Mouse (Mus musculus): ENCODE measurements around the gene Pik3r5.

The Pik3r5 gene

DNA sequence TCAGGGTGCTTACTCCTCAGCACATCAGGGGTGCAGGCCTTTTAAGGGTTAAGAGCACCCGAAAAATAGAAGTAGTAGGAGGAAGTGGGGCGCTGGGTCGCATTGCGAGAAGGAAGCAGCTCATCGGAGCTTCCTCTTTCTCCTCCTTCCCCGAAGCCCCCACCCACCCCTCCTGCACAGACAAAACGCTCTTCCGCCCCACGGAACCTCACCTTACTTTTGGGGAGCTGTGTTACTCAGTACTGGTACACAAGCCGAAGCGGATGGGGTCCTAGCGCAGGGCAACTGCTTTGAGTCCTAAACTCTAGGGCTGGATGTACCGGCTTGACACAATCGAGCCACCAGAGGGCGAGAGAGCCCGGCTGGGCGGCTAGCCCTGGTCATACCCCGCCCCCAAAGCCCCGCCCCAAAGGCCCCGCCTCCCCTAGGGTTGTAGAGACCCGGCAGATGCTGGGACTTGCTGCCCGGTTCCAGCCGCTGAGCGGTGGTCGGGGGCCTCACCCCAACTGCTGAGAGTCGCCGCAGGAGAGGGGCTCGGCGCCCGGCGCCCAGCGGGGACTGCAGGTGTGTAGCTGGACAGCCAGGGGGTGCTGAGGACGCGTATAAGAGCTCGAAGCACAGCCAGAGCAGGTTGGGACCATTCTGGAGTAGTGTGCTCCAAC lies at the start of gene Pik3r5:
Gene Pik3r5, plus strand, starts transcription at position 423 of the 662 bp plus-strand sequence.
- peak; percentile 94 for DNase-seq

GRCm38 (mm10) chr11:68383519-68383918 lies 48.4 kb upstream of the Pik3r5 start:
- DNase-seq: no peak

- no peak for DNase-seq
Measured at GRCm38 (mm10) chr11:68384131-68384530, 47.8 kb upstream of the Pik3r5 start.

DNA sequence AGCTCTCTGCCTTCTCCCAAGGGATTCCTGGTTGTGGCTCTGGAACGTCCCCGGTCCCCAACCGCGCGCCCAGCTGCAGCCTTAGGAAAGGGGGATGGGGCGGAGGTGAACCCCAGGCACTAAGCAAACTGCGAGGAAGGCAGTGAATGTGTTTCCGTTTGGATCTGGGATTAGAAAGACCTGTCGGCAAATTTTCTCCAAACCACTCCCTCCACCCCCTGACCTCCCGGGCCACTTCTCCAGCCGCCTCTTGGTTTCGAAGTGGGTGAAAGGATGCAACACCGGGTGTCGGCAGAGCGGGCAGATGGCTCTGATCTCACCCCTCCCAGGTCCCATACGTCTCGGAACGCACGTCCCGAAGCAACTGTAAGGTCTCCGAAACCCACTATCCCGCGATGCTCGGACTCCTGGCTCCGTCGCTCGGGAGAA lies 47.3 kb upstream of the Pik3r5 start:
- peak; percentile 63 for DNase-seq

DNA sequence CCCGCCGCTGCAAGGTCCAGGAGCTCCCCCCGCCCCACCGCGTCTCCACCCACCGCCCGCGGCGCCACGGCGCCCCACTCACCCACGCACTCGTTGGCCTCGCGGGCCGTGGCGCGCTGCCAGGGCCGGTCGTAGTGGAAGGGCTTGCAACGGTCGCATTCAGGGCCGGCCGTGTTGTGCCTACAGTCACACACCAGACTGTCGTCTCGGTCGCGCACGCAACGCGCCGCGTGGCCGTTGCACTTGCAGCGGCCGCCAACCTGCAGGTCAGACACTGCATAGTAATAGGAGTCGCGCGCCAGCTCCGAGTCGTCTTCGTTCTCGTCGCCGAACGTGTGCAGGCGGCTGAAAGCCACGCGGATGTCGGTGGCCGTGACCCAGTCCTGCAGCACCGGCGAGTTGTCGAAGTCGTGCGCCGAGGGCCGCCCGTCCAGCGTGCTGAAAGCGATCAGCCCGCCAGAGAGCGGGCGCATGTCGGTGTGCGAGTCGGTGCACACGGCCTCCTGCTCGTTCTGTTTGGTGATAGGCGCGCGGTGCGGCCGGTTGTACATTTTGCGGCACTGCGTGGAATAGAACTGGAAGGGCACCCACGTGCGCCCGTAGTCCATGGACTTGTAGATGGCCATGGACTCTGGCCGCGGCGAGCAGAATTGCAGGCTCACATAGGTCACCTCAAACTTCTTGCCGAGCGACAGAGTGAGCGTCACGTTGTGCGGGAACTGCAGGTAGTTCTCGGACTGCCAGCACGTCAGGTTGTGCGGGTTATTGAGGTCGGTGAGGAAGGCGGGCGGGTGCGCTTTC lies 46.7 kb upstream of the Pik3r5 start:
- DNase-seq: peak; percentile 66

DNA sequence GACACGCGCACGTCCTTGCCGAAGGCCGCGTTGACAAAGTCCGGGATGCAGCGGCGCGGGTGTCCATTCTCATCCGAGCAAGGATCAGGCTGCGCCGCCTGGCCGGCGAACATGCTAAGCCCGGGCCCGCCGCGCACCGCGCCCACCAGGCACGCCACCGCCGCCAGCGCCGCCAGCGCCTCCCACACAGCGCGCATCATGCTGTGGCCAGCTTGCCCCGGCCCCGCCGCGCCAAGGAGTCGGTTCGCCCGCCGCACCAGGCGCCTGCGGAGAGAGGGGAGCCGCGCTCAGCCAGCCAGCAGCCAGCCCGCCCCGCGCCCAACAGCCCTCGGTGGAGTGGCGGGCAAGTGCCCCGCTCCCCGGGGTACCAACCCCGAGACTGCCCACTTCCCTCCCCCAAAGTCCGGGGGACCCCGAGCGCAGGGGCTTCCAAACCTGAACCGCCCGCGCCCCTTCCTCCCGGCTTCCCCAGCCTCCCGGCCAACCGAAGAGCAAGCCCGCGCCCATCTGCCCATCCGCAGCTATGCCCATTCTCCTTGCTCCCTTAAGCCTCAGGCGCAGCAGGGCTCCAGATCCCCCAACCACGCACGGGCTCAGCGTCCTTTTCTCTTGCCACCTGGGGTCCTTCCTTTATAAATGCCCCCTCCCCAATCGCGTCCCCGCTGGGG lies 45.9 kb upstream of the Pik3r5 start:
- DNase-seq: peak; percentile 67

DNA sequence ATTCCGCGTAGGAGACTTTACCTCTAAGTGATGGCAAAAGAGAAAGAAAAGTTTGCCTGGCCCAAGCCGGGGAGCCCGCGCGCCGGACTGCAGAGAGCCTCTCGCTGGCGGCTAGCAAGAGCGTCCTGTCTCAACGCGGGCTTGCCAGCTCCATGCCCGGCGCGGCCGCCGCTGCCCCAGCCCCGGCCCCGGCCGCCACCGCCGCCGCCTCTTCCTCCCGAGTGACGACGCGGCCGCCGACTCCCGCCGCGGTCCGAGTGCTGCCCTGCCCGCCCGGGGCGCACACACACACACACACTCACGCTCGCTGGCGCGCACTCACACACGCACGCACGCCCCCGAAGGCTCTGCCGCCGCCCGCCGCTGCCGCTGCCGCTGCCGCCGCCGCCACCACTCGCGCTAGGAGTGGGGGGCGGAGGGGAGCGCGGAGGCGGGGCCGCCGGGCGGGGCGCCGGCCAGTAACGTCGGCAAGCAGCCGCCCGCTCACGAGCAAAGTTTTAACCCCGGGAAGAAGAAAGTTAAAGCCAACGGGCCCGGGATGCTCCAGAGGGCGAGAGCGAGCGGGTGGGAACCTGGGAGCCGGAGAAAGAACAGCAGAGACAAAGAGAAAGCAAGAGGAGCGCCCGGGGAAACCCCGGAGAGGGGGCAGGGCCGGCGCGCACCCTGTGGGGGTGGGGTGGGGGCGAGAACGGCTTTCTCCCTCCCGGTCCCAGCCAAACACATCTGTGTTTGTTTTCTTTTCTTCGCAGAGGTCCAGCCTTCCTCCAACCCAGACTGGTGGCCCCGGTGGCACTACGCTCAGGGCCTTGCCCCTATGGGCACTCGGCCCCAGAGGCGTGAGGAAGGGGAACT lies 45.1 kb upstream of the Pik3r5 start:
- DNase-seq: peak; percentile 87

GRCm38 (mm10) chr11:68387441-68387760 lies 44.5 kb upstream of the Pik3r5 start:
- no peak for DNase-seq

DNA sequence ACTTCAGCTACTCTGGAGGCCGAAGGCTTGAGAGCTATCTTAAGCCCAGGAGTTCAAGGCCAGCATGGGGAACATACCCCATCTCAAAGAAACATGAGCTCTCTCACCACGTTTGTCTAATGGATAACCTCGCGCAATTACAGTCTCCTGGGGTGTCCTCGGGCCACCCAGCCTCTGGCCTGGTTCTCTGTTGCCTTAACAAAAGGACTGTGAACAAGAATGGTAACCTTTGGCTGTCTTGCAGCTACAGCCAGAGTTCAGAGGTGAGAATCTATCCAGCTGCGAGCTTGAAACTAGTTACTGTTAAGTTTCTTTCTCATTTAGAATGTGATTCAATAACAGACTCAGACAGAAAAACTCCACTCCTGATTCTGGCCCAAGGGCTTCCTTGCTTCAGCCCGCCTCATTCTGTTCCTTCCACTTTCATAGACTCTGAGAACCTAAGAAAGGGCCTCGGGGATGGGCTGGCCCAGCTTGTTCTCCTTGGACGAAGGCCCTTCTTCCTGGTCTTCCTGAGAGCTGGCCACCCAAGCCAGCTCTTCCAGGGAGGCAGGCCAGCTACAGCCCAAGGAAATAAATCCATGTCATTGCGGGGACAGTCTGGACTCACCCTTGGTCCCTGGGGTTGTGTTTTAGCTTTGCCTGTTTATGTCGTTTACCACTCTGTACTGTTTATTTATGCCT lies 43.8 kb upstream of the Pik3r5 start:
- no peak for DNase-seq

DNA sequence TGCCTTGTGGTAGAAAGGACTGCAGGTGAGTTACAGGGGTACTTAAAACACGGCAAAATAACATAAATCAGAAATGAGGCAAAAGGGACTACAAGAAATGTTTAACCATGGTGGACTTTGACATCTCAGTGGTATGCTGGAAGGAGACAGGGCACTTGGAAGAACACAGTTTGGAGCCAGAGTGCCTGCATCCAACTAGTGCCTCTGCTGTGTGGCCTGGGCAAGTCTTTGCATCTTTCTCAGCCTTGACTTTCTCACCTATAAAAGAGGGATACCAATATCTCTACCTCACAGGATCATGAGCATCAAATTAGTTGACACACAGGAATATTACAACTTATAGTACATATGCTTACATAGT lies 43.3 kb upstream of the Pik3r5 start:
- DNase-seq: no peak

GRCm38 (mm10) chr11:68389621-68390020 lies 42.3 kb upstream of the Pik3r5 start:
- DNase-seq: no peak

- no peak for DNase-seq
Measured at GRCm38 (mm10) chr11:68390381-68391287, 41.3 kb upstream of the Pik3r5 start.

DNA sequence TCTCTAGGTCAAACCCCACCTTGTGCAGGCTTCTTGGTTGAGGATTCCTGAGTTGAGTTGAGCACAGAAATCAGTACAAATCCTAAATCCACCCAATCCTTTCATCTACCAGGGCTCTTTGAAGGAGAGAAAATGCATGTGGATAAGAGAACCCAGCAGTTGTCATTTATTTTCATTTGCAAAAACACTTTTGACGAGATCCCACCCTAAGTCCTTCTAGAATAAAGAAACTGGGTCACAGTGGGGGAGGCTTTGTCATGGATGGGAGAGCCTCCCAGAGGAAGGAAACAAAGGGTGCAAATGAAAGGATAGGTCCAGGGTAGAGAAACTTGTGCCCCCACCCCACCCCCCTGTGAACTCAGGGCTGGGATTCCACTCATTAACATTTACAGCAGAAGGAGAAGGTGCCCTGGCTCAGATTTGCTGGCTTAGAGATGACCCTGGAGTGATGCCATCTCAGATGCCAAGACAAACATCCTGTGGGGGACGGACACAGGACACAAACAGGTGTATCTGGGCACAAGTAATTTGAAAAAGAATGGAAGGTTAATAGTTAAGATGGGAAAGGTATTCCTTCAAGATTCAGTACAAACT lies 37.9 kb upstream of the Pik3r5 start:
- DNase-seq: no peak

DNA sequence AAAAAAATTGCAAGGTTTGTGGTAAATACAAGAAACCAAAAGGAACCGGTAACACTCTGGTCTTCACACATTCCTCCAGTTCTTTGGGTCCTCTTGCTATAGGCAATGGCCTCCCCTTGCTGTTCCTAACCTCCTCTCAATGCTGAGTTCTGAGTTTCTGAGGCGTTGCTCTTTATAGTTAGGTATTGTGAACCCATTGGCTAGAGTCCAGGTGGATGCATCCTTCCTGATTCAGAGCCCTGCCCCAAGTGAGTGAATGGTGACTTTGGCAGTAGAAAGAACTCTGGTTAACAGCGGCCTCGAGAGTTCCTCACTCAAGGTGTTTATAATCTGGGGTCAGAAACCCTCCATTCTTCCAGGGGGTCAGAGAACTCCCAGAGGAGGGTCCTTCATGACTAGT lies 37.2 kb upstream of the Pik3r5 start:
- no peak for DNase-seq

DNA sequence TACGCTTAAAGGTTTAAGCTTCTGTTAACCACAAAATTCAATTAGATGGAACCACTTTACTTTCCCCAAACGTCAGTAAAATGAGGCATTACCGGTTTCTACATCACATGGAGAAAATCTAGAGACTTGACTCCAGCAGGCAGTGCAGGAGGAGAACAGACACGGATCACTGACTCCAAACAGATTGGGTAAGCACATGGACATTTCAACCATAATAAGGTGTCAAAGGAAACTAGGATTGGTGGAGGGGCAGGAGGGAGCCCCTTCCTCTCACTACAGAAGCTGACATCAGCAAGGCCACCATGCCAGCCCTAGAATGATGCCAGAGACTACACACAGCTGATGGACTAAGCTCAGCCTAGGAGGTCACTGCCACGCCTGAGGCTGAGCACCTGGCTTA lies 36.4 kb upstream of the Pik3r5 start:
- no peak for DNase-seq

- no peak for DNase-seq
Measured at GRCm38 (mm10) chr11:68398891-68399547, 32.9 kb upstream of the Pik3r5 start.

DNA sequence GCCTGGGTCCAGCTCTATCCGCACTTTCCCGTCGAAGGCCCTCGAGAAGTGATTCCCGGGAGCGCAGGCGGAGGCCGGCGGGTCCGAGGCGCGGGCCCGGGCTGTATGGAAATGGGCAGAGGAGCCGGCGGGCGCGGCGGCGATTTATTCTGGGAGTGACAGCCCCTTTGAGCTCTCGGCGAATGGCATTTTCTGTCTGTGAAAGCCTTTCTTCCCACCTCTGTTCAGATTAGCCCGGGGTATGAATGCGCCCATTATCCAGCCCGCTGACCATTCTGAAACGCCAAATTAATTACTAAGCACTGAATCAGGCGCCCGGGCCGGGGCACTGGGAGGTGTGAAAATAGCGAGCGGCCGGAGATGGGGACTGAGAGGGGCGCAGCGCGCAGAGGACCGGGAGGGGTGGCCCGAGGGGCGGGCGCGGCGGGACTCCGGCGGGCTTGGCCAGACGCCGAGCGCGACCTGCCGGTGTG lies 32.3 kb upstream of the Pik3r5 start:
- peak; percentile 89 for DNase-seq

DNA sequence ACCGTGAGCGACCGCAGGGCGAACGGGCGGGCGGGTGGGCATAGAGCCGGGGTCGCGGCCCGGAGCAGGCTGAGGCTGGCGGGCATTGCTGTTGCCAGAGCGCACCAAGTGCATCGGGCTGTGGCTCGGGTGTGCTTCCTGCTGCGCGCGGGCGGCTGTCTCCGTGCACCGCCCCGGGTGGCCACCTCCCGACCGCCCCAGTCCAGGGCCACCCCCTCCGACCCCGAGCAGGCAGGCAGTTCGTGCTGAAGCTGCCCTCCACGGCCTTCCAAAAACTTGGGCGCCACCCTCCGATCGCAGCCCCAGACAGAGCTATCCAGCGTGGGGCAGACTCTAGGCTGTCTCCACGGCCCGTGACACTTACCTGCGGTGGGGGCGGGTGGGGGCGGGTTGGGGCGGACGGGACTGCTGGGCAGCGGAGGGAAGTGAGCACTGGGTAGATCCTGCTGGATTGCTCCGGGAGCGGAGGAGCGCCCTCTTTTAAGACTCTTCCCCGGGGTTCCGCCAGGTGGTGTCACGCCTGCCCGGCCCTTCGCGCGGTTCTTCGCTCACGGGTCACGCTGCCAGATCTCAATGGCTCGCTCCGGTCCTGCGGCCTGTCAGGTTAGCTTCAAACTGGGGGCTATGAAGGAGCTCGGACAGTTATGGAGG lies 31.8 kb upstream of the Pik3r5 start:
- peak; percentile 81 for DNase-seq

DNA sequence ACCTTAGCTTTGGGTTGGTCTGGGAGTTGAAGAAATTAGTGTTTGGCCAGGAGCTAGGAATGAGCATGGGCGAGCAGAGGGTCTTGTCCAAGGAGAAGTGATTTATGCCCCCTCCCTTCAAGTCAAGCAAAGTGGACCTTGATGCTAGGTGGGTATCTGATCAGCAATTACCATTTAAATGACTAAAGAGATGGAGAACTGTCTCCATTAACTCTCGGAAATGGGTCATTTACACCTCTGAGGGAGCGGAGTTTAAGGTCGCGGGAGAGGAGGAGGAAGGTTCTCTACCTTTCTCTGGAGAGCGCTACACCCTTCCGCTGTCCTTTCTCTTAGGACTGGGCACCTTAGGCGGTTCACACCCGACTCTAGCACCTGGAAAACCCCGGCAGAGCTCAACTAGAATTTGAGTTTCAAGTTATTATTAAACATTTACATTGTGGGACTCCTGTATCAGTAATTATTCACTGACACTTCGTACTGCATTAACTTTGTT lies 31.1 kb upstream of the Pik3r5 start, which contains the start of gene Ntn1:
Gene Ntn1, minus strand, starts transcription at position 97 of the 493 bp plus-strand sequence.
- no peak for DNase-seq

Data from embryo, embryonic 11 days (tissue).